31 mouse cellular contexts compared by ENCODE assay signal in genomic region chr10:25253006-25253405, GRCm38 (mm10). TPM values are rescaled to one million over a fixed set of nuclear protein-coding genes. Genes with fewer than 3 reads are reported as not detected.
DNase-seq lines count a peak whose midpoint lies in the region; ATAC-seq and TF ChIP-seq lines count a peak whose summit lies in the region.
"Had no signal": no experiment of that assay in that cellular context is flagged by ENCODE, and none has a peak within 500 bp of the region (broad histone marks: within the 10 kb centered on the region; RNA-seq: fewer than 3 reads in every experiment).

No protein-coding gene starts in this region.

- WGBS in heart, embryonic 12.5 days = 86% methylated on average over 4 of the region's 4 CpGs
- 91% methylated on average over 4 of the region's 4 CpGs for WGBS in heart, adult 2 months
- 62% methylated on average over 4 of the region's 4 CpGs for WGBS in liver, embryonic 12.5 days (ENCODE audit: insufficient replicate concordance)
- 87% methylated on average over 4 of the region's 4 CpGs for WGBS in liver, postnatal 0 days (ENCODE audit: insufficient replicate concordance)
- WGBS in midbrain, embryonic 15.5 days = 91% methylated on average over 4 of the region's 4 CpGs

- H3K4me3 ChIP-seq in heart, embryonic 12.5 days = no peak overlapping the region
- H3K4me3 ChIP-seq in heart, adult 2 months = no peak overlapping the region
- no peak overlapping the region; the same call in 1 of the 2 replicates for H3K4me3 ChIP-seq in liver, embryonic 12.5 days
- H3K4me3 ChIP-seq in liver, postnatal 0 days (ENCODE audit: low read depth, low read length) = no peak overlapping the region
- no peak overlapping the region for H3K4me3 ChIP-seq in midbrain, embryonic 15.5 days
- H3K4me3 ChIP-seq: embryonic facial prominence, embryonic 15.5 days; forebrain, embryonic 12.5 days; heart, embryonic 13.5 days; hindbrain, embryonic 10.5 days; hindbrain, embryonic 15.5 days; kidney, embryonic 15.5 days; megakaryocyte, embryonic 14.5 days; midbrain, embryonic 12.5 days; neural tube, embryonic 13.5 days had no signal

- no peak for DNase-seq in heart, adult 2 months
- peak; percentile 42 for DNase-seq in c-Kit-positive CD71-positive TER-119-positive erythroid progenitor cells, embryonic 14.5 days (ENCODE audit: low spot score)
- no peak for DNase-seq in liver, postnatal 0 days
- DNase-seq: adrenal gland, adult 2 months; cerebellum, adult 11-12 months; cerebellum, postnatal 10 days; forebrain, postnatal 0 days; gastrocnemius, postnatal 10 days; heart, postnatal 10 days; kidney, adult 11 months; kidney, postnatal 25 days; layer of hippocampus, adult 9-11 months; lung, postnatal 36 days; thymus, adult 2 months; thymus, postnatal 36 days had no signal

- H3K4me2 ChIP-seq in heart, embryonic 12.5 days = no peak overlapping the region
- peak overlapping the region; percentile 61 for H3K4me2 ChIP-seq in liver, embryonic 12.5 days
- H3K4me2 ChIP-seq in liver, postnatal 0 days (ENCODE audit: low read depth, low read length) = peak overlapping the region; percentile 48
- no peak overlapping the region for H3K4me2 ChIP-seq in midbrain, embryonic 15.5 days
- H3K4me2 ChIP-seq: embryonic facial prominence, embryonic 15.5 days; forebrain, embryonic 12.5 days; heart, embryonic 13.5 days; hindbrain, embryonic 15.5 days; kidney, embryonic 15.5 days; midbrain, embryonic 12.5 days; neural tube, embryonic 13.5 days had no signal

- peaks cover 3% of the 10 kb centered on the region for H3K36me3 ChIP-seq in heart, embryonic 12.5 days
- no peaks in the 10 kb centered on the region for H3K36me3 ChIP-seq in heart, adult 2 months (ENCODE audit: control insufficient read depth, insufficient read depth, low read length)
- H3K36me3 ChIP-seq in liver, embryonic 12.5 days = peaks cover 18% of the 10 kb centered on the region
- H3K36me3 ChIP-seq in liver, postnatal 0 days (replicated peaks; ENCODE audit: insufficient read depth, low read length) = no peaks in the 10 kb centered on the region; the same call in 1 of the 2 replicates
- H3K36me3 ChIP-seq in midbrain, embryonic 15.5 days (replicated peaks) = no peaks in the 10 kb centered on the region
- H3K36me3 ChIP-seq: embryonic facial prominence, embryonic 15.5 days; forebrain, embryonic 12.5 days; hindbrain, embryonic 10.5 days; hindbrain, embryonic 15.5 days; kidney, embryonic 15.5 days; midbrain, embryonic 12.5 days; neural tube, embryonic 13.5 days had no signal

- TF ChIP-seq CTCF in heart, adult 2 months (IDR thresholded peaks at IDR 0.05) = no peak
- no peak for TF ChIP-seq CTCF in liver, postnatal 0 days (IDR thresholded peaks at IDR 0.05; ENCODE audit: low read depth)

- H3K4me1 ChIP-seq in heart, embryonic 12.5 days (replicated peaks) = no peaks in the 10 kb centered on the region
- 0 out of 2 replicates have a peak, but pooled peaks cover 2% of the 10 kb centered on the region for H3K4me1 ChIP-seq in heart, adult 2 months (ENCODE audit: control insufficient read depth, insufficient read depth, low read length)
- H3K4me1 ChIP-seq in liver, embryonic 12.5 days = peaks cover 63% of the 10 kb centered on the region
- H3K4me1 ChIP-seq in liver, postnatal 0 days (ENCODE audit: insufficient read depth) = peaks cover 11% of the 10 kb centered on the region
- H3K4me1 ChIP-seq in midbrain, embryonic 15.5 days = no peaks in the 10 kb centered on the region
- H3K4me1 ChIP-seq: embryonic facial prominence, embryonic 15.5 days; forebrain, embryonic 12.5 days; hindbrain, embryonic 10.5 days; hindbrain, embryonic 15.5 days; midbrain, embryonic 12.5 days; neural tube, embryonic 13.5 days had no signal

- no peaks in the 10 kb centered on the region for H3K9me3 ChIP-seq in heart, embryonic 12.5 days (replicated peaks)
- H3K9me3 ChIP-seq in liver, embryonic 12.5 days (replicated peaks) = no peaks in the 10 kb centered on the region
- no peaks in the 10 kb centered on the region for H3K9me3 ChIP-seq in liver, postnatal 0 days (ENCODE audit: low read length)
- no peaks in the 10 kb centered on the region for H3K9me3 ChIP-seq in midbrain, embryonic 15.5 days
- H3K9me3 ChIP-seq: embryonic facial prominence, embryonic 15.5 days; forebrain, embryonic 12.5 days; heart, embryonic 13.5 days; hindbrain, embryonic 10.5 days; hindbrain, embryonic 15.5 days; kidney, embryonic 15.5 days; midbrain, embryonic 12.5 days; neural tube, embryonic 13.5 days had no signal

- H3K27me3 ChIP-seq in heart, embryonic 12.5 days (replicated peaks) = no peaks in the 10 kb centered on the region
- no peaks in the 10 kb centered on the region for H3K27me3 ChIP-seq in heart, adult 2 months (ENCODE audit: control insufficient read depth, insufficient read depth, low read length)
- no peaks in the 10 kb centered on the region for H3K27me3 ChIP-seq in liver, embryonic 12.5 days (replicated peaks)
- H3K27me3 ChIP-seq in liver, postnatal 0 days (ENCODE audit: insufficient read depth, low read length) = no peaks in the 10 kb centered on the region
- H3K27me3 ChIP-seq in midbrain, embryonic 15.5 days (replicated peaks) = no peaks in the 10 kb centered on the region
- H3K27me3 ChIP-seq: CH12.LX; embryonic facial prominence, embryonic 15.5 days; forebrain, embryonic 12.5 days; heart, embryonic 13.5 days; hindbrain, embryonic 15.5 days; kidney, embryonic 15.5 days; megakaryocyte, embryonic 14.5 days; midbrain, embryonic 12.5 days; neural tube, embryonic 13.5 days had no signal

- ATAC-seq in heart, embryonic 12.5 days (ENCODE audit: insufficient number of reproducible peaks, low FRiP score) = peak; percentile 77; the same call in 1 of the 2 replicates
- ATAC-seq in liver, embryonic 12.5 days = peak; percentile 60
- 0 out of 2 replicates have a peak, but pooled peaks have one; percentile 43 for ATAC-seq in liver, postnatal 0 days
- no peak for ATAC-seq in megakaryocyte progenitor cell, adult 5-6 weeks (replicated peaks; ENCODE audit: poor library complexity)
- no peak for ATAC-seq in midbrain, embryonic 15.5 days (replicated peaks)
- ATAC-seq: activated CD4-positive, CD25-positive, alpha-beta regulatory T cell, adult 4 months; forebrain, postnatal 0 days; inflammation-experienced regulatory T-cells, adult 6 months had no signal

- no peak overlapping the region for H3K27ac ChIP-seq in heart, embryonic 12.5 days (ENCODE audit: poor library complexity, severe bottlenecking)
- no peak overlapping the region for H3K27ac ChIP-seq in heart, adult 2 months
- peak overlapping the region; percentile 90 for H3K27ac ChIP-seq in liver, embryonic 12.5 days
- H3K27ac ChIP-seq in liver, postnatal 0 days (ENCODE audit: low read depth) = peak overlapping the region; percentile 57
- no peak overlapping the region for H3K27ac ChIP-seq in midbrain, embryonic 15.5 days
- H3K27ac ChIP-seq: embryonic facial prominence, embryonic 15.5 days; forebrain, embryonic 12.5 days; heart, embryonic 13.5 days; hindbrain, embryonic 10.5 days; hindbrain, embryonic 15.5 days; kidney, embryonic 15.5 days; midbrain, embryonic 12.5 days; neural tube, embryonic 13.5 days had no signal

- no peak for TF ChIP-seq POLR2A in heart, adult 2 months (IDR thresholded peaks at IDR 0.05; ENCODE audit: insufficient read depth, low read depth, low read length)

- no peak for TF ChIP-seq EP300 in heart, adult 2 months (IDR thresholded peaks at IDR 0.05; ENCODE audit: insufficient read depth, low read depth, low read length)
- no peak for TF ChIP-seq EP300 in liver, postnatal 0 days (IDR thresholded peaks at IDR 0.05; ENCODE audit: low read depth)

- no peak overlapping the region for H3K9ac ChIP-seq in heart, embryonic 12.5 days
- no peak overlapping the region for H3K9ac ChIP-seq in heart, adult 2 months (ENCODE audit: low read depth, low read length)
- peak overlapping the region; percentile 23; the same call in 1 of the 2 replicates for H3K9ac ChIP-seq in liver, embryonic 12.5 days
- H3K9ac ChIP-seq in liver, postnatal 0 days (replicated peaks) = no peak overlapping the region
- no peak overlapping the region for H3K9ac ChIP-seq in midbrain, embryonic 15.5 days
- H3K9ac ChIP-seq: embryonic facial prominence, embryonic 15.5 days; forebrain, embryonic 12.5 days; forebrain, postnatal 0 days; heart, embryonic 13.5 days; hindbrain, embryonic 15.5 days; kidney, embryonic 15.5 days; midbrain, embryonic 12.5 days; neural tube, embryonic 13.5 days had no signal

- H3K79me2 ChIP-seq in heart, adult 2 months (replicated peaks; ENCODE audit: control insufficient read depth, insufficient read depth, low read length) = no peaks in the 10 kb centered on the region

- intact Hi-C loops in heart, adult 2 months (cut with DNase I) = no loop called here

RNA-seq across cellular contexts. Expression of gene Akap7, which starts 54.7 kb away (rescaled TPM):
- polyA plus RNA-seq in heart, embryonic 12.5 days (2016; fragmentation: Nextera tagmentation; extraction: Ambion mirVana) = 38.3 and 38.6 TPM in 2 replicates
- 10 to 100 TPM; 56.2 to 59.1 TPM for total RNA-seq in heart, adult 2 months (2021)
- polyA plus RNA-seq in heart, adult 2 months (2012; rRNA removed) = 17.2 and 31.1 TPM in 2 replicates
- 23.2 and 25.7 TPM in 2 replicates for polyA plus RNA-seq in liver, embryonic 12.5 days (2016; fragmentation: Nextera tagmentation; extraction: Ambion mirVana)
- polyA plus RNA-seq in liver, postnatal 0 days (2015; fragmentation: Nextera tagmentation; extraction: Ambion mirVana) = 15.9 and 21.0 TPM in 2 replicates
- total RNA-seq in megakaryocyte progenitor cell, adult 5-6 weeks (2015) = 17.2 and 19.3 TPM in 2 replicates
- total RNA-seq in megakaryocyte progenitor cell, adult 5-6 weeks (2017) = 18.8 and 24.4 TPM in 2 replicates
- polyA plus RNA-seq in midbrain, embryonic 15.5 days (2015; fragmentation: Nextera tagmentation; extraction: Ambion mirVana) = 38.5 and 42.4 TPM in 2 replicates

Comparison
In these comparisons a context has a peak if more than half of its experiments do, and no peak if none do; other contexts are left out.
1. ATAC-seq: peak in heart, embryonic 12.5 days (single experiment), liver, embryonic 12.5 days (single experiment) and liver, postnatal 0 days (single experiment); none in megakaryocyte progenitor cell, adult 5-6 weeks (single experiment) and midbrain, embryonic 15.5 days (single experiment).
2. H3K27ac ChIP-seq: peak in liver, embryonic 12.5 days (single experiment) and liver, postnatal 0 days (single experiment); none in heart, embryonic 12.5 days (single experiment), heart, adult 2 months (single experiment) and midbrain, embryonic 15.5 days (single experiment).
3. H3K4me2 ChIP-seq: peak in liver, embryonic 12.5 days (single experiment) and liver, postnatal 0 days (single experiment); none in heart, embryonic 12.5 days (single experiment) and midbrain, embryonic 15.5 days (single experiment).